Mouse (Mus musculus) urinary bladder, postnatal 10 days (tissue): ENCODE results near the gene Klf12.

ENCODE experiments used
- DNase-seq: peaks from one replicate; pipeline ENCODE4 v3.0.0; 2022; ENCODE audit warnings: low spot score

The Klf12 gene

GRCm38 (mm10) chr14:100235746-100236145, 48.7 kb downstream of the Klf12 start:
- no peak for DNase-seq

GRCm38 (mm10) chr14:100231384-100231783, 53.1 kb downstream of the Klf12 start:
- DNase-seq, result no peak

- no peak for DNase-seq
Observed at GRCm38 (mm10) chr14:100228120-100228519, 56.4 kb downstream of the Klf12 start.

GRCm38 (mm10) chr14:100227717-100228116, 56.8 kb downstream of the Klf12 start:
- DNase-seq, result no peak

- DNase-seq, result no peak
Observed at GRCm38 (mm10) chr14:100224151-100224550, 60.3 kb downstream of the Klf12 start.

GRCm38 (mm10) chr14:100222260-100222659, 62.2 kb downstream of the Klf12 start:
- no peak for DNase-seq

GRCm38 (mm10) chr14:100215213-100215785, 69.2 kb downstream of the Klf12 start:
- DNase-seq, result no peak

GRCm38 (mm10) chr14:100213066-100213465, 71.4 kb downstream of the Klf12 start:
- DNase-seq, result no peak

- DNase-seq, result no peak
Observed at GRCm38 (mm10) chr14:100211826-100212117, 72.7 kb downstream of the Klf12 start.

- no peak for DNase-seq
Observed at GRCm38 (mm10) chr14:100211036-100211825, 73.2 kb downstream of the Klf12 start.

GRCm38 (mm10) chr14:100209814-100210419, 74.6 kb downstream of the Klf12 start:
- no peak for DNase-seq

- DNase-seq, result no peak
Observed at GRCm38 (mm10) chr14:100207081-100207480, 77.4 kb downstream of the Klf12 start.

GRCm38 (mm10) chr14:100206207-100206606, 78.3 kb downstream of the Klf12 start:
- no peak for DNase-seq

GRCm38 (mm10) chr14:100200058-100200688, 84.3 kb downstream of the Klf12 start:
- DNase-seq, result no peak

- no peak for DNase-seq
Observed at GRCm38 (mm10) chr14:100198636-100199035, 85.8 kb downstream of the Klf12 start.

GRCm38 (mm10) chr14:100197199-100197598, 87.3 kb downstream of the Klf12 start:
- DNase-seq, result no peak

- DNase-seq, result no peak
Observed at GRCm38 (mm10) chr14:100189490-100190197, 94.8 kb downstream of the Klf12 start.

- DNase-seq, result no peak
Observed at GRCm38 (mm10) chr14:100187372-100187771, 97.1 kb downstream of the Klf12 start.

- no peak for DNase-seq
Observed at GRCm38 (mm10) chr14:100177796-100178195, 106.7 kb downstream of the Klf12 start.

GRCm38 (mm10) chr14:100165075-100165474, 119.4 kb downstream of the Klf12 start:
- no peak for DNase-seq

GRCm38 (mm10) chr14:100156639-100157038, 127.8 kb downstream of the Klf12 start:
- no peak for DNase-seq

GRCm38 (mm10) chr14:100147666-100148065, 136.8 kb downstream of the Klf12 start:
- DNase-seq, result no peak
